Mouse (Mus musculus): ENCODE results near the gene Terb1.

The Terb1 gene

GRCm38 (mm10) chr8:104509061-104510006 is at the start of gene Terb1:
Gene Terb1, minus strand, starts transcription at chr8:104509910.
- peak; percentile 31 for DNase-seq (ENCODE audit: low spot score)

GRCm38 (mm10) chr8:104557226-104557625 is 47.5 kb upstream of the Terb1 start:
- no peak for DNase-seq (ENCODE audit: low spot score)

GRCm38 (mm10) chr8:104555191-104555590 is 45.5 kb upstream of the Terb1 start:
- DNase-seq (ENCODE audit: low spot score): no peak

GRCm38 (mm10) chr8:104543440-104544045 is 33.8 kb upstream of the Terb1 start:
- no peak for DNase-seq (ENCODE audit: low spot score)

- DNase-seq (ENCODE audit: low spot score): no peak
Observed at GRCm38 (mm10) chr8:104542160-104542559, 32.5 kb upstream of the Terb1 start.

GRCm38 (mm10) chr8:104541515-104541880 is 31.8 kb upstream of the Terb1 start:
- DNase-seq (ENCODE audit: low spot score): no peak

GRCm38 (mm10) chr8:104540710-104541514 is 31.2 kb upstream of the Terb1 start:
- no peak for DNase-seq (ENCODE audit: low spot score)

GRCm38 (mm10) chr8:104540238-104540637 is 30.5 kb upstream of the Terb1 start:
- no peak for DNase-seq (ENCODE audit: low spot score)

GRCm38 (mm10) chr8:104539566-104539965 is 29.9 kb upstream of the Terb1 start:
- DNase-seq (ENCODE audit: low spot score): no peak

GRCm38 (mm10) chr8:104538896-104539295 is 29.2 kb upstream of the Terb1 start:
- DNase-seq (ENCODE audit: low spot score): no peak

GRCm38 (mm10) chr8:104536028-104536427 is 26.3 kb upstream of the Terb1 start:
- DNase-seq (ENCODE audit: low spot score): no peak

GRCm38 (mm10) chr8:104535378-104535777 is 25.7 kb upstream of the Terb1 start:
- no peak for DNase-seq (ENCODE audit: low spot score)

- no peak for DNase-seq (ENCODE audit: low spot score)
Observed at GRCm38 (mm10) chr8:104534779-104535141, 25.1 kb upstream of the Terb1 start.

- DNase-seq (ENCODE audit: low spot score): peak; percentile 97
Observed at GRCm38 (mm10) chr8:104533971-104534778, 24.5 kb upstream of the Terb1 start, which contains the start of the genes Nae1 and Car7. Gene Nae1, minus strand, starts transcription at chr8:104534637. Gene Car7, plus strand, starts transcription at chr8:104534689.

GRCm38 (mm10) chr8:104533551-104533950 is 23.8 kb upstream of the Terb1 start:
- DNase-seq (ENCODE audit: low spot score): no peak

GRCm38 (mm10) chr8:104529671-104530070 is 20.0 kb upstream of the Terb1 start:
- no peak for DNase-seq (ENCODE audit: low spot score)

- DNase-seq (ENCODE audit: low spot score): no peak
Observed at GRCm38 (mm10) chr8:104517872-104518271, 8.2 kb upstream of the Terb1 start.

GRCm38 (mm10) chr8:104510134-104510533 is 424 bp upstream of the Terb1 start:
- no peak for DNase-seq (ENCODE audit: low spot score)

GRCm38 (mm10) chr8:104479091-104479490 is 30.6 kb downstream of the Terb1 start:
- DNase-seq (ENCODE audit: low spot score): no peak

- no peak for DNase-seq (ENCODE audit: low spot score)
Observed at GRCm38 (mm10) chr8:104472465-104472864, 37.2 kb downstream of the Terb1 start.

GRCm38 (mm10) chr8:104467463-104467862 is 42.2 kb downstream of the Terb1 start:
- no peak for DNase-seq (ENCODE audit: low spot score)

GRCm38 (mm10) chr8:104452177-104452576 is 57.5 kb downstream of the Terb1 start:
- no peak for DNase-seq (ENCODE audit: low spot score)

Measured in urinary bladder, postnatal 25 days (tissue).